Mouse (Mus musculus): Measurements from ENCODE around the gene H2afv. TPM values are rescaled to one million over a fixed set of nuclear protein-coding genes. Genes with fewer than 3 reads are reported as not detected.
"Not testable (repeated sequence)": the region's sequence is repeated elsewhere in the genome, so short reads cannot be mapped to it uniquely, and the experiment has no call there.

Gene H2afv
- polyA plus RNA-seq, 1 experiment from 2014 or later, result 540 TPM

GRCm38 (mm10) chr11:6463159-6463837 is 19.1 kb upstream of the H2afv start:
- Histone ChIP-seq H3K4me2 (no peak overlapping the region), H3K4me1 (no peaks in the 10 kb centered on the region), H3K27ac (no peak overlapping the region), H3K27me3 (no peaks in the 10 kb centered on the region), H3K9ac (no peak overlapping the region), H3K36me3 (peaks cover 17% of the 10 kb centered on the region), H3K9me3 (no peaks in the 10 kb centered on the region), H3K4me3 (no peak overlapping the region)
- no peak for ATAC-seq (ENCODE audit: borderline replicate concordance, extremely low read depth, low FRiP score, low TSS enrichment)
- WGBS, result 83% methylated on average over 6 of the region's 6 CpGs

GRCm38 (mm10) chr11:6456083-6456482 is 11.8 kb upstream of the H2afv start:
- H3K9me3 ChIP-seq, result no peaks in the 10 kb centered on the region
- ATAC-seq (ENCODE audit: borderline replicate concordance, extremely low read depth, low FRiP score, low TSS enrichment), result no peak
- no peak overlapping the region for H3K27ac ChIP-seq
- no peak overlapping the region for H3K4me2 ChIP-seq
- H3K36me3 ChIP-seq, result no peaks in the 10 kb centered on the region
- H3K4me3 ChIP-seq, result no peak overlapping the region
- 73% methylated on average over 6 of the region's 6 CpGs for WGBS
- no peaks in the 10 kb centered on the region for H3K4me1 ChIP-seq
- H3K27me3 ChIP-seq, result no peaks in the 10 kb centered on the region
- H3K9ac ChIP-seq, result no peak overlapping the region

- 89% methylated on average over 5 of the region's 5 CpGs for WGBS
These were observed 3.9 kb upstream of the H2afv start for GRCm38 (mm10) chr11:6448155-6448554.

GRCm38 (mm10) chr11:6447493-6447892 is 3.2 kb upstream of the H2afv start:
- Histone ChIP-seq H3K9ac (no peak overlapping the region), H3K27me3 (no peaks in the 10 kb centered on the region), H3K36me3 (no peaks in the 10 kb centered on the region), H3K4me3 (no peak overlapping the region), H3K9me3 (no peaks in the 10 kb centered on the region), H3K27ac (no peak overlapping the region), H3K4me1 (peaks cover 9% of the 10 kb centered on the region), H3K4me2 (no peak overlapping the region)
- WGBS, result 74% methylated on average over 4 of the region's 4 CpGs
- ATAC-seq (ENCODE audit: borderline replicate concordance, extremely low read depth, low FRiP score, low TSS enrichment), result no peak

More at GRCm38 (mm10) chr11:6448155-6448554, 3.9 kb upstream of the H2afv start:
- not testable (repeated sequence) for H3K27ac ChIP-seq; H3K36me3 ChIP-seq; H3K27me3 ChIP-seq; H3K4me1 ChIP-seq; H3K9me3 ChIP-seq; H3K4me2 ChIP-seq; H3K4me3 ChIP-seq; ATAC-seq (ENCODE audit: borderline replicate concordance, extremely low read depth, low FRiP score, low TSS enrichment); H3K9ac ChIP-seq

- no peak overlapping the region for H3K4me3 ChIP-seq
- H3K27ac ChIP-seq, result peak overlapping the region; percentile 62
- 65% methylated on average over 7 of the region's 7 CpGs for WGBS
- ATAC-seq (ENCODE audit: borderline replicate concordance, extremely low read depth, low FRiP score, low TSS enrichment), result no peak
- H3K4me2 ChIP-seq, result no peak overlapping the region
- peaks cover 10% of the 10 kb centered on the region for H3K4me1 ChIP-seq
- H3K27me3 ChIP-seq, result no peaks in the 10 kb centered on the region
- no peaks in the 10 kb centered on the region for H3K36me3 ChIP-seq
- no peaks in the 10 kb centered on the region for H3K9me3 ChIP-seq
- no peak overlapping the region for H3K9ac ChIP-seq
These were observed 1.7 kb upstream of the H2afv start for GRCm38 (mm10) chr11:6445951-6446350.

- Histone ChIP-seq H3K36me3 (no peaks in the 10 kb centered on the region), H3K27me3 (no peaks in the 10 kb centered on the region), H3K4me1 (peaks cover 10% of the 10 kb centered on the region), H3K9ac (no peak overlapping the region), H3K4me3 (no peak overlapping the region), H3K27ac (peak overlapping the region; percentile 78; the same call in 1 of the 2 replicates), H3K9me3 (no peaks in the 10 kb centered on the region), H3K4me2 (peak overlapping the region; percentile 66; the same call in 1 of the 2 replicates)
- 72% methylated on average over 4 of the region's 4 CpGs for WGBS
- no peak for ATAC-seq (ENCODE audit: borderline replicate concordance, extremely low read depth, low FRiP score, low TSS enrichment)
These were observed 1.2 kb upstream of the H2afv start for GRCm38 (mm10) chr11:6445441-6445840.

GRCm38 (mm10) chr11:6443727-6444076 is 541 bp downstream of the H2afv start:
- peak overlapping the region; percentile 96 for H3K27ac ChIP-seq
- ATAC-seq (ENCODE audit: borderline replicate concordance, extremely low read depth, low FRiP score, low TSS enrichment), result no peak
- 1% methylated on average over 10 of the region's 10 CpGs for WGBS
- H3K27me3 ChIP-seq, result no peaks in the 10 kb centered on the region
- peak overlapping the region; percentile 83 for H3K9ac ChIP-seq
- peak overlapping the region; percentile 85 for H3K4me3 ChIP-seq
- peak overlapping the region; percentile 65 for H3K4me2 ChIP-seq
- H3K4me1 ChIP-seq, result peaks cover 10% of the 10 kb centered on the region
- H3K9me3 ChIP-seq, result no peaks in the 10 kb centered on the region
- H3K36me3 ChIP-seq, result 0 out of 2 replicates have a peak, but pooled peaks cover 5% of the 10 kb centered on the region

GRCm38 (mm10) chr11:6443102-6443501 is 1.1 kb downstream of the H2afv start:
- Histone ChIP-seq H3K27ac (peak overlapping the region; percentile 96; the same call in 1 of the 2 replicates), H3K36me3 (peaks cover 7% of the 10 kb centered on the region), H3K4me3 (peak overlapping the region; percentile 85), H3K9me3 (no peaks in the 10 kb centered on the region), H3K4me2 (peak overlapping the region; percentile 65), H3K27me3 (no peaks in the 10 kb centered on the region), H3K4me1 (peaks cover 10% of the 10 kb centered on the region), H3K9ac (peak overlapping the region; percentile 83)
- WGBS, result 35% methylated on average over 4 of the region's 4 CpGs
- ATAC-seq (ENCODE audit: borderline replicate concordance, extremely low read depth, low FRiP score, low TSS enrichment), result no peak

- H3K4me3 ChIP-seq, result peak overlapping the region; percentile 85; the same call in 1 of the 2 replicates
- peak overlapping the region; percentile 65; the same call in 1 of the 2 replicates for H3K4me2 ChIP-seq
- peaks cover 9% of the 10 kb centered on the region for H3K4me1 ChIP-seq
- H3K27ac ChIP-seq, result no peak overlapping the region
- peaks cover 12% of the 10 kb centered on the region for H3K36me3 ChIP-seq
- no peaks in the 10 kb centered on the region for H3K9me3 ChIP-seq
- no peak for ATAC-seq (ENCODE audit: borderline replicate concordance, extremely low read depth, low FRiP score, low TSS enrichment)
- H3K9ac ChIP-seq, result no peak overlapping the region
- H3K27me3 ChIP-seq, result no peaks in the 10 kb centered on the region
- 93% methylated on average over 4 of the region's 4 CpGs for WGBS
These were observed 1.7 kb downstream of the H2afv start for GRCm38 (mm10) chr11:6442566-6442965.

- no peaks in the 10 kb centered on the region for H3K9me3 ChIP-seq
- H3K4me1 ChIP-seq, result peaks cover 7% of the 10 kb centered on the region
- no peak overlapping the region for H3K4me2 ChIP-seq
- H3K4me3 ChIP-seq, result no peak overlapping the region
- WGBS, result 94% methylated on average over 4 of the region's 4 CpGs
- peaks cover 33% of the 10 kb centered on the region for H3K36me3 ChIP-seq
- no peak for ATAC-seq (ENCODE audit: borderline replicate concordance, extremely low read depth, low FRiP score, low TSS enrichment)
- H3K27me3 ChIP-seq, result no peaks in the 10 kb centered on the region
- H3K9ac ChIP-seq, result no peak overlapping the region
- H3K27ac ChIP-seq, result no peak overlapping the region
These were observed 4.1 kb downstream of the H2afv start for GRCm38 (mm10) chr11:6440171-6440570.

- Histone ChIP-seq H3K27me3 (no peaks in the 10 kb centered on the region), H3K36me3 (peaks cover 54% of the 10 kb centered on the region), H3K4me1 (0 out of 2 replicates have a peak, but pooled peaks cover 2% of the 10 kb centered on the region), H3K4me2 (no peak overlapping the region), H3K4me3 (no peak overlapping the region), H3K9me3 (no peaks in the 10 kb centered on the region), H3K27ac (no peak overlapping the region), H3K9ac (no peak overlapping the region)
- ATAC-seq (ENCODE audit: borderline replicate concordance, extremely low read depth, low FRiP score, low TSS enrichment), result no peak
- 89% methylated on average over 2 of the region's 2 CpGs for WGBS
These were observed 6.6 kb downstream of the H2afv start for GRCm38 (mm10) chr11:6437667-6438066.

GRCm38 (mm10) chr11:6436442-6436841 is 7.8 kb downstream of the H2afv start:
- no peaks in the 10 kb centered on the region for H3K4me1 ChIP-seq
- ATAC-seq (ENCODE audit: borderline replicate concordance, extremely low read depth, low FRiP score, low TSS enrichment), result no peak
- no peaks in the 10 kb centered on the region for H3K9me3 ChIP-seq
- H3K27ac ChIP-seq, result no peak overlapping the region
- H3K4me2 ChIP-seq, result no peak overlapping the region
- WGBS, result 73% methylated on average over 8 of the region's 8 CpGs
- no peak overlapping the region for H3K4me3 ChIP-seq
- peaks cover 67% of the 10 kb centered on the region for H3K36me3 ChIP-seq
- H3K9ac ChIP-seq, result no peak overlapping the region
- H3K27me3 ChIP-seq, result no peaks in the 10 kb centered on the region

Data from lung, embryonic 15.5 days (tissue).